In the genomic region with DNA sequence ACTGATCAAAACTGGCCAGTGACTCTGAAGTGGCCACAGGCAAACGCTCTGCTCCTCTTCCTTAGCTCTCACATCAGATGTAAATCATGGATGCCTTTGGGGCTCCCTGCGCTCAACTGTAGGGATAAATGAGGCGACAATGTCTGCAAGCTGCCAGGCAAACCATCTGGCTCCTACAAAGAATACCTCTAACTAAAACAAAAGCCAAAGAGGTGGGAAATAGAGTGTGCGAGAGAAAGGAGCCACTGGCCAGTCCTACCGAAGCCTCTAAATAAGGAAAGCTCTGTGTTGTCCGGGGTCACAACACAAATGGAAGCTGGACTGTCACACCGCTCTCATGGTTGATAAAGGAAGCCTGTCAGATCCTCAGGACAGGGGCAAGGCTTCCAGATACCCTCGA, we compare ENCODE assay signal across 19 mouse cellular contexts. TPM values are rescaled to one million over a fixed set of nuclear protein-coding genes. Genes with fewer than 3 reads are reported as not detected.
A peak's percentile ranks its signal among the peaks of the same experiment; 100 is the strongest.
DNase-seq lines count a peak whose midpoint lies in the region; ATAC-seq and TF ChIP-seq lines count a peak whose summit lies in the region.
"Had no signal": no experiment of that assay in that cellular context is flagged by ENCODE, and none has a peak within 500 bp of the region (broad histone marks: within the 10 kb centered on the region; RNA-seq: fewer than 3 reads in every experiment).

No protein-coding gene starts in this region.

- H3K4me1 ChIP-seq in embryonic facial prominence, embryonic 12.5 days: peaks cover 14% of the 10 kb centered on the region; the same call in 1 of the 2 replicates
- 0 out of 2 replicates have a peak, but pooled peaks cover 4% of the 10 kb centered on the region for H3K4me1 ChIP-seq in embryonic facial prominence, embryonic 10.5 days
- no peaks in the 10 kb centered on the region for H3K4me1 ChIP-seq in midbrain, embryonic 14.5 days (ENCODE audit: control insufficient read depth, insufficient read depth, low read length)
- no peaks in the 10 kb centered on the region for H3K4me1 ChIP-seq in midbrain, postnatal 0 days (ENCODE audit: insufficient read depth, low read length)
- H3K4me1 ChIP-seq in hindbrain, embryonic 12.5 days: peaks cover 14% of the 10 kb centered on the region
- peaks cover 31% of the 10 kb centered on the region for H3K4me1 ChIP-seq in stomach, embryonic 14.5 days (ENCODE audit: control insufficient read depth, insufficient read depth, low read length)
- H3K4me1 ChIP-seq: heart, embryonic 10.5 days had no signal

- H3K4me2 ChIP-seq in embryonic facial prominence, embryonic 12.5 days (replicated peaks): no peak overlapping the region
- H3K4me2 ChIP-seq in midbrain, embryonic 14.5 days (ENCODE audit: low read length): no peak overlapping the region
- H3K4me2 ChIP-seq in midbrain, postnatal 0 days (ENCODE audit: low read depth, low read length, poor library complexity, severe bottlenecking): no peak overlapping the region
- no peak overlapping the region for H3K4me2 ChIP-seq in hindbrain, embryonic 12.5 days (replicated peaks)
- no peak overlapping the region for H3K4me2 ChIP-seq in stomach, embryonic 14.5 days (replicated peaks; ENCODE audit: low read depth, low read length)

- no peak for DNase-seq in embryonic facial prominence, embryonic 10.5 days (ENCODE audit: low spot score)
- peak; percentile 6 for DNase-seq in midbrain, embryonic 14.5 days
- DNase-seq in midbrain, postnatal 0 days (ENCODE audit: low spot score): no peak
- DNase-seq in embryo, embryonic 9.5 days (ENCODE audit: extremely low spot score): no peak
- no peak for DNase-seq in ovary, postnatal 36 days (ENCODE audit: low spot score)
- DNase-seq: adrenal gland, postnatal 25 days; gastrocnemius, adult 2 months; kidney, adult 9 months; left cerebral cortex, postnatal 4 days; liver, postnatal 0 days; thymus, postnatal 36 days had no signal

- no peak for TF ChIP-seq CTCF in midbrain, postnatal 0 days (IDR thresholded peaks at IDR 0.05)

- ATAC-seq in embryonic facial prominence, embryonic 12.5 days (ENCODE audit: insufficient number of reproducible peaks, insufficient read depth, low FRiP score, low TSS enrichment): no peak
- no peak for ATAC-seq in midbrain, embryonic 14.5 days (ENCODE audit: low FRiP score, low TSS enrichment)
- ATAC-seq in midbrain, postnatal 0 days (ENCODE audit: low FRiP score): no peak
- ATAC-seq in hindbrain, embryonic 12.5 days (ENCODE audit: low FRiP score): no peak
- ATAC-seq in stomach, embryonic 14.5 days (ENCODE audit: insufficient number of reproducible peaks, insufficient read depth, low FRiP score, low read depth): no peak
- ATAC-seq: liver, postnatal 0 days had no signal

- no peaks in the 10 kb centered on the region for H3K27me3 ChIP-seq in embryonic facial prominence, embryonic 12.5 days
- H3K27me3 ChIP-seq in embryonic facial prominence, embryonic 10.5 days (replicated peaks; ENCODE audit: low read depth, poor library complexity, severe bottlenecking): no peaks in the 10 kb centered on the region
- no peaks in the 10 kb centered on the region for H3K27me3 ChIP-seq in midbrain, embryonic 14.5 days (ENCODE audit: control insufficient read depth, insufficient read depth, low read length)
- no peaks in the 10 kb centered on the region for H3K27me3 ChIP-seq in midbrain, postnatal 0 days (ENCODE audit: insufficient read depth, low read length)
- H3K27me3 ChIP-seq in hindbrain, embryonic 12.5 days: no peaks in the 10 kb centered on the region
- no peaks in the 10 kb centered on the region for H3K27me3 ChIP-seq in stomach, embryonic 14.5 days (ENCODE audit: control insufficient read depth, insufficient read depth, low read length)

- WGBS in embryonic facial prominence, embryonic 12.5 days: 79% methylated on average over 8 of the region's 8 CpGs
- 80% methylated on average over 8 of the region's 8 CpGs for WGBS in embryonic facial prominence, embryonic 10.5 days
- WGBS in midbrain, embryonic 14.5 days: 73% methylated on average over 8 of the region's 8 CpGs
- 75% methylated on average over 8 of the region's 8 CpGs for WGBS in midbrain, postnatal 0 days
- 64% methylated on average over 8 of the region's 8 CpGs for WGBS in hindbrain, embryonic 12.5 days
- 54% methylated on average over 8 of the region's 8 CpGs for WGBS in stomach, embryonic 14.5 days

- no peaks in the 10 kb centered on the region for H3K9me3 ChIP-seq in embryonic facial prominence, embryonic 12.5 days
- H3K9me3 ChIP-seq in embryonic facial prominence, embryonic 10.5 days: no peaks in the 10 kb centered on the region
- no peaks in the 10 kb centered on the region for H3K9me3 ChIP-seq in midbrain, embryonic 14.5 days (ENCODE audit: control insufficient read depth, low read length)
- H3K9me3 ChIP-seq in midbrain, postnatal 0 days (ENCODE audit: low read length): no peaks in the 10 kb centered on the region
- H3K9me3 ChIP-seq in hindbrain, embryonic 12.5 days (replicated peaks): no peaks in the 10 kb centered on the region
- no peaks in the 10 kb centered on the region for H3K9me3 ChIP-seq in stomach, embryonic 14.5 days (ENCODE audit: control insufficient read depth, low read depth, low read length)
- H3K9me3 ChIP-seq: heart, embryonic 10.5 days had no signal

- peaks cover 23% of the 10 kb centered on the region for H3K36me3 ChIP-seq in embryonic facial prominence, embryonic 12.5 days
- H3K36me3 ChIP-seq in embryonic facial prominence, embryonic 10.5 days (replicated peaks): peaks cover 65% of the 10 kb centered on the region
- peaks cover 23% of the 10 kb centered on the region for H3K36me3 ChIP-seq in midbrain, embryonic 14.5 days (ENCODE audit: control insufficient read depth, insufficient read depth, low read length)
- H3K36me3 ChIP-seq in midbrain, postnatal 0 days (ENCODE audit: insufficient read depth, low read length): peaks cover 27% of the 10 kb centered on the region
- H3K36me3 ChIP-seq in hindbrain, embryonic 12.5 days: peaks cover 36% of the 10 kb centered on the region
- H3K36me3 ChIP-seq in stomach, embryonic 14.5 days (ENCODE audit: control insufficient read depth, insufficient read depth, low read length): peaks cover 5% of the 10 kb centered on the region; the same call in 1 of the 2 replicates

- H3K4me3 ChIP-seq in embryonic facial prominence, embryonic 12.5 days: no peak overlapping the region
- H3K4me3 ChIP-seq in embryonic facial prominence, embryonic 10.5 days: no peak overlapping the region
- H3K4me3 ChIP-seq in midbrain, embryonic 14.5 days (replicated peaks; ENCODE audit: low read depth, low read length): no peak overlapping the region
- no peak overlapping the region for H3K4me3 ChIP-seq in midbrain, postnatal 0 days (ENCODE audit: low read depth, low read length)
- no peak overlapping the region for H3K4me3 ChIP-seq in hindbrain, embryonic 12.5 days
- no peak overlapping the region for H3K4me3 ChIP-seq in stomach, embryonic 14.5 days (ENCODE audit: low read depth, low read length)
- H3K4me3 ChIP-seq: gastrocnemius, adult 2 months; heart, embryonic 10.5 days had no signal

- 0 out of 2 replicates have a peak overlapping the region, but pooled peaks have one; percentile 42 for H3K27ac ChIP-seq in embryonic facial prominence, embryonic 12.5 days
- H3K27ac ChIP-seq in embryonic facial prominence, embryonic 10.5 days (replicated peaks): no peak overlapping the region
- peak overlapping the region; percentile 32; the same call in 1 of the 2 replicates for H3K27ac ChIP-seq in midbrain, embryonic 14.5 days (replicated peaks; ENCODE audit: low read depth, low read length)
- no peak overlapping the region for H3K27ac ChIP-seq in midbrain, postnatal 0 days (ENCODE audit: low read depth, low read length)
- peak overlapping the region; percentile 57 for H3K27ac ChIP-seq in hindbrain, embryonic 12.5 days
- peak overlapping the region; percentile 61 for H3K27ac ChIP-seq in stomach, embryonic 14.5 days (ENCODE audit: low read length)
- H3K27ac ChIP-seq: gastrocnemius, adult 2 months; heart, embryonic 10.5 days had no signal

- H3K9ac ChIP-seq in embryonic facial prominence, embryonic 12.5 days: no peak overlapping the region
- H3K9ac ChIP-seq in midbrain, embryonic 14.5 days (replicated peaks; ENCODE audit: low read length): no peak overlapping the region
- H3K9ac ChIP-seq in midbrain, postnatal 0 days (replicated peaks; ENCODE audit: low read length, poor library complexity, severe bottlenecking): no peak overlapping the region
- no peak overlapping the region for H3K9ac ChIP-seq in hindbrain, embryonic 12.5 days
- H3K9ac ChIP-seq in stomach, embryonic 14.5 days (replicated peaks; ENCODE audit: low read depth, low read length): no peak overlapping the region
- H3K9ac ChIP-seq: liver, postnatal 0 days had no signal

RNA-seq across cellular contexts. Expression of a gene that starts 37.8 kb away (rescaled TPM):
- polyA plus RNA-seq in embryonic facial prominence, embryonic 12.5 days (2016; fragmentation: Nextera tagmentation; extraction: Ambion mirVana): 0.36 and 0.38 TPM in 2 replicates
- 0.29 and 0.41 TPM in 2 replicates for polyA plus RNA-seq in embryonic facial prominence, embryonic 10.5 days (2016; fragmentation: Nextera tagmentation; extraction: Ambion mirVana)
- polyA plus RNA-seq in midbrain, embryonic 14.5 days (2014; fragmentation: Nextera tagmentation; extraction: Ambion mirVana): 0.38 and 0.41 TPM in 2 replicates
- total RNA-seq in midbrain, postnatal 0 days (2014; rRNA removed): not detected in 2 replicates
- 0.07 TPM in 1 of 2 replicates, not detected in the other for polyA plus RNA-seq in midbrain, postnatal 0 days (2015; fragmentation: Nextera tagmentation; extraction: Ambion mirVana)
- polyA plus RNA-seq in hindbrain, embryonic 12.5 days (2016; fragmentation: Nextera tagmentation; extraction: Ambion mirVana): 0.41 and 0.46 TPM in 2 replicates
- 2.3 and 3.1 TPM in 2 replicates for polyA plus RNA-seq in stomach, embryonic 14.5 days (2014; fragmentation: Nextera tagmentation; extraction: Ambion mirVana)
- total RNA-seq: common myeloid progenitor, adult 5-6 weeks; gastrocnemius, adult 2 months; hematopoietic stem cell, adult 5-6 weeks; layer of hippocampus, postnatal 10 days; left cerebral cortex, postnatal 4 days; megakaryocyte, adult 5-6 weeks had no signal

RNA-seq across cellular contexts. Expression of a gene that starts 45.8 kb away (rescaled TPM):
- 185 and 188 TPM in 2 replicates for polyA plus RNA-seq in embryonic facial prominence, embryonic 12.5 days (2016; fragmentation: Nextera tagmentation; extraction: Ambion mirVana)
- 247 and 259 TPM in 2 replicates for polyA plus RNA-seq in embryonic facial prominence, embryonic 10.5 days (2016; fragmentation: Nextera tagmentation; extraction: Ambion mirVana)
- 129 and 134 TPM in 2 replicates for polyA plus RNA-seq in midbrain, embryonic 14.5 days (2014; fragmentation: Nextera tagmentation; extraction: Ambion mirVana)
- 80.7 and 85.4 TPM in 2 replicates for total RNA-seq in midbrain, postnatal 0 days (2014; rRNA removed)
- 130 and 143 TPM in 2 replicates for polyA plus RNA-seq in midbrain, postnatal 0 days (2015; fragmentation: Nextera tagmentation; extraction: Ambion mirVana)
- polyA plus RNA-seq in hindbrain, embryonic 12.5 days (2016; fragmentation: Nextera tagmentation; extraction: Ambion mirVana): 151 and 160 TPM in 2 replicates
- polyA plus RNA-seq in stomach, embryonic 14.5 days (2014; fragmentation: Nextera tagmentation; extraction: Ambion mirVana): 173 and 200 TPM in 2 replicates

RNA-seq across cellular contexts. Expression of a gene that starts 53.3 kb away (rescaled TPM):
- polyA plus RNA-seq in embryonic facial prominence, embryonic 12.5 days (2016; fragmentation: Nextera tagmentation; extraction: Ambion mirVana): 12.9 and 13.4 TPM in 2 replicates
- 7.1 and 8.4 TPM in 2 replicates for polyA plus RNA-seq in embryonic facial prominence, embryonic 10.5 days (2016; fragmentation: Nextera tagmentation; extraction: Ambion mirVana)
- 25.5 and 38.5 TPM in 2 replicates for polyA plus RNA-seq in midbrain, embryonic 14.5 days (2014; fragmentation: Nextera tagmentation; extraction: Ambion mirVana)
- 35.2 TPM in 2 replicates for total RNA-seq in midbrain, postnatal 0 days (2014; rRNA removed)
- 56.6 and 61.0 TPM in 2 replicates for polyA plus RNA-seq in midbrain, postnatal 0 days (2015; fragmentation: Nextera tagmentation; extraction: Ambion mirVana)
- polyA plus RNA-seq in hindbrain, embryonic 12.5 days (2016; fragmentation: Nextera tagmentation; extraction: Ambion mirVana): 17.1 and 17.3 TPM in 2 replicates
- polyA plus RNA-seq in stomach, embryonic 14.5 days (2014; fragmentation: Nextera tagmentation; extraction: Ambion mirVana): 12.8 and 15.0 TPM in 2 replicates

RNA-seq across cellular contexts. Expression of a gene that starts 57.6 kb away (rescaled TPM):
- polyA plus RNA-seq in embryonic facial prominence, embryonic 12.5 days (2016; fragmentation: Nextera tagmentation; extraction: Ambion mirVana): 61.3 and 71.5 TPM in 2 replicates
- polyA plus RNA-seq in embryonic facial prominence, embryonic 10.5 days (2016; fragmentation: Nextera tagmentation; extraction: Ambion mirVana): 74.2 and 82.8 TPM in 2 replicates
- 45.0 and 58.6 TPM in 2 replicates for polyA plus RNA-seq in midbrain, embryonic 14.5 days (2014; fragmentation: Nextera tagmentation; extraction: Ambion mirVana)
- total RNA-seq in midbrain, postnatal 0 days (2014; rRNA removed): 44.6 and 48.2 TPM in 2 replicates
- polyA plus RNA-seq in midbrain, postnatal 0 days (2015; fragmentation: Nextera tagmentation; extraction: Ambion mirVana): 55.0 and 58.9 TPM in 2 replicates
- polyA plus RNA-seq in hindbrain, embryonic 12.5 days (2016; fragmentation: Nextera tagmentation; extraction: Ambion mirVana): 65.5 and 70.0 TPM in 2 replicates
- polyA plus RNA-seq in stomach, embryonic 14.5 days (2014; fragmentation: Nextera tagmentation; extraction: Ambion mirVana): 56.3 and 64.4 TPM in 2 replicates

Comparison
In these comparisons a context has a peak if more than half of its experiments do, and no peak if none do; other contexts are left out.
1. H3K27ac ChIP-seq: peak in embryonic facial prominence, embryonic 12.5 days (single experiment), midbrain, embryonic 14.5 days (single experiment), hindbrain, embryonic 12.5 days (single experiment) and stomach, embryonic 14.5 days (single experiment); none in embryonic facial prominence, embryonic 10.5 days (single experiment) and midbrain, postnatal 0 days (single experiment).